Mouse (Mus musculus) right cerebral cortex, postnatal 25 days (tissue): ENCODE results near the gene Prkar2b.

Experiments used
- DNase-seq: peaks from one replicate; pipeline ENCODE4 v3.0.0; 2022

The Prkar2b gene

GRCm38 (mm10) chr12:31913614-31914013 is 147.5 kb downstream of the Prkar2b start:
- no peak for DNase-seq

- DNase-seq, result no peak
Observed at GRCm38 (mm10) chr12:31912966-31913551, 148.0 kb downstream of the Prkar2b start.
